Mouse (Mus musculus) ovary, adult 10 weeks (tissue): ENCODE results near the gene 4931428F04Rik. TPM values are rescaled to one million over a fixed set of nuclear protein-coding genes. Genes with fewer than 3 reads are reported as not detected.

Source experiments
- polyA plus RNA-seq: library from polyadenylated mRNA; stranded (reverse); fragments of 350-450 nt; fragmentation: Illumina TruSeq; extraction: RNeasy Lipid Tissue Mini Kit (QIAGEN cat#74804); gene quantifications from one replicate; pipeline ENCODE4 v1.2.3, GENCODE M21; 2014

4931428F04Rik gene
- polyA plus RNA-seq = 1.3 TPM

DNA sequence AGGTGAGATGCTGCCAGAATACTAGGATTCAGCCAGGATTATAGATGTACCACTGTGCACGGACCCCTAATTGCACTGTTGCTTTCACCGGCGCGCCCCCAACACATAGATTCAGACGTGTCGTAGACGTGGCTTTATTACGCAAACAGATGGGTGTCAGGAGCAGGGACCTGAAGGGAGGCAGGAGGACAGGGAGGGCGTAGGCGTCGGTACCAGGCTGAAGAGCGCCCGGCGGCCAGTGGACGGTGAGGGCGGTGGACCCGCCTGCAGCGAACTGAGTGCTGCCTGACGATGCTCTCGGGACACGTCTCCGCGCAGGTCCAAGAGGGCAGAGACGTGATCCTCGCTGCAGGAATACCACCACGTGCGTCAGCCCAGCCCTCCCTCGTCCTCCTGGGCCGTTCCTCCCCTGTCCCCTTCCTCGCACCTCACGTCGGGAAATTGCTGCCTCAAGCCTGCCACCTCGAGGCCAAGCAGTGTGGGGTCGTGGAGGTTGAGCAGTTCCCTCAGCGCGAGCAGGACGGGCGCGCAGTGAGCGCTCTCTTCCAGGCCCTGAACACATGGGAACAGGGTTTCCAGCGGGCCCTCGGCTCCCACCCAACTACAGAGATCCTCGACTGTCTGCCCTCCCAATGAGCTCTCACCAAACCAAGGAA is at the start of gene 4931428F04Rik:
4931428F04Rik (minus strand) TSS at position 60 of the 656 bp plus-strand sequence.

GRCm38 (mm10) chr8:105326141-105326672 is 36.5 kb upstream of the 4931428F04Rik start, which contains the start of the genes Lrrc29 and Tmem208:
TSS of gene Lrrc29 (minus strand) at chr8:105326278.
TSS of gene Tmem208 (plus strand) at chr8:105326354.

GRCm38 (mm10) chr8:105305211-105306145 is 15.8 kb upstream of the 4931428F04Rik start, which contains the start of gene Elmo3:
TSS of gene Elmo3 (plus strand) at chr8:105305601.

GRCm38 (mm10) chr8:105297511-105298192 is 8.0 kb upstream of the 4931428F04Rik start, which contains the start of gene E2f4:
TSS of gene E2f4 (plus strand) at chr8:105297663.

DNA sequence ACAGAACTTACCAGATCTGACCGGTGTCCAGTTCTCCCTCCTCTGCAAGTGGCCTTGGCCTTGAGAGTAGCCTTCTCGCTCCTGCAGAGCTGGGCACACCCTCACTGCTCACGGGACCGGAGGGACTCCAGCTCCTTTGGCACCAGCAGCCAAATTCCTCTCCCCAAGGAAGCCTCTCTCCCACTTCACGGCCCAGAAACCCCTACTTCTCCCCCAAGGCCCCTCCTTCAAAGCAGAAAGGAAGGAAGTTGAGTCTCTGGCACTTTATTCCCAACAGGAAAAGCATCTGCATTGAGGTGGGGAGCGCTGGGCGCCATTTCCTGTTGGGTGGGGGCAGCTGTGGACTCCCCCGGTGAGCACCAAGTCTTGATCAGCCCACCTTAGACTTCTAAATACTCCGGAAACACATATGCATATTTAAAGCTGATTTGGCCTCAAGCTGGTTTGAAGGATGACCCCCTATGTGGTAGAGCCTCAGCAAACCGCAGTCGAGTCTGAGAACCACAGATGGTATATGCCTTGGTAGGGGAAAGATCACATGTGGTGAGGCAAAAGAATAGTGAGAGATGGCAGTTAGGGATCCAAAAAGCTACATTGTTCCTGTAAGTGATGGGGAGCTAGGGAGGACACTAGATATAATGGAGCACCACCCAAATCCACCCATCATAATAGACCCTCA is 6.4 kb upstream of the 4931428F04Rik start, which contains the start of gene Exoc3l:
Exoc3l (minus strand) TSS at position 207 of the 679 bp plus-strand sequence.

GRCm38 (mm10) chr8:105275840-105276239 is 13.8 kb downstream of the 4931428F04Rik start, which contains the start of gene Nol3:
TSS of gene Nol3 (plus strand) at chr8:105276140.

GRCm38 (mm10) chr8:105269461-105269947 is 20.2 kb downstream of the 4931428F04Rik start, which contains the start of gene Hsf4:
TSS of gene Hsf4 (plus strand) at chr8:105269801.

DNA sequence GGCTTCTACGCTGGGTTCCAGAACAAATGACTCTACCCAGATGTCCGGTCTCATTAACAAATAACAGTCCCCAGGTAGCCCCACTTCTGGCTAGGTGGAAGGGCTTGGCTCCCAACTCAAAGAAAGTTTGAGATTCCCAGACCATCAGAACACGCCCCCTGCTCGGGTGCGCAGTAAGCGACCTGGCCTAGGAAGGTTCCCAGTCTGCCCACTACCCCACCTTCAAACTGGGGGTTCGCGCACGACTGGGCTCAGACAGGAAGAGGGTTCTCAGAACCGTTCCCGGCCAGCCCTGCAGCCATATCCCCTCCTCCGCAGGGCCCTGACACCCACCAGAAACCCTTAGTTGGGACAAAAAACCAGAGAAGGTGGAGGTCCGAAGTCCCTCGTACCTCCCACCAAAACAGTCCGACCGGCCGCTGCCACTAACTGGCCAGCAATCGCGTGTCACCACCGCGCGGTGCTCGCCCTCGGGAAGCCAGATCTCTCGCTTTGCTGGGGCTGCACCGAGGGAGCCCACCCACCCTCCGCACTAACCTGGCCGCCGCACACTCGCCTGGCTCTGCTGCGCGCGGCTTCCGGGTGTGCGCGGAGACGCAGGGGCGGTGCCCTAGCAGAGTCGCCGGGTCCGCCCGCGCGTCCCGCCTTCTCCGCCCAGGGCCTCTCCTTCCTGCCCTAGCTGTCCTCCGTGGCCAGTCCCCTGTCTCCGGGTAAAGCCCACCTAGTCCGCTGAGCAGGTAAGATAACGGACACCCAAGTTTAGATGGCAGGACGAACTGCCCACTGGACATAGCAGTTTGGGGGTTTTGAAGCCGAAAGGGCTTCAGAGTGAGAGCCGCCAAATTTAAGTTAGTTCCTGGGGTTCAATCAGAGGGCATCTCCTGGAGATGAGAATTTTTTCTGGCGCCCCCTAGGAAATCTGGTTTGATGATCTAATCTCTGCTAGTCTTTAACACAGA is 25.4 kb downstream of the 4931428F04Rik start, which contains the start of the genes Tradd and Fbxl8:
Tradd (minus strand) TSS at position 586 of the 959 bp plus-strand sequence.
Fbxl8 (plus strand) TSS at position 625 of the 959 bp plus-strand sequence.

GRCm38 (mm10) chr8:105254966-105255350 is 34.7 kb downstream of the 4931428F04Rik start, which contains the start of gene B3gnt9:
TSS of gene B3gnt9 (minus strand) at chr8:105255153.

Other genes with a start within 250 kb of the 4931428F04Rik start
- not detected for gene Ces3a, start 241.3 kb downstream of the 4931428F04Rik start, polyA plus RNA-seq
- not detected for gene Ces3b, start 206.1 kb downstream of the 4931428F04Rik start, polyA plus RNA-seq
- not detected for gene Ces4a, start 158.1 kb downstream of the 4931428F04Rik start, polyA plus RNA-seq
- gene Cbfb, start 119.2 kb downstream of the 4931428F04Rik start, polyA plus RNA-seq = 456 TPM
- gene D230025D16Rik, start 64.7 kb downstream of the 4931428F04Rik start, polyA plus RNA-seq = 67.4 TPM
- gene B3gnt9, start 34.7 kb downstream of the 4931428F04Rik start, polyA plus RNA-seq = 5.4 TPM
- gene Tradd, start 25.3 kb downstream of the 4931428F04Rik start, polyA plus RNA-seq = 0.60 TPM
- not detected for gene Fbxl8, start 25.2 kb downstream of the 4931428F04Rik start, polyA plus RNA-seq
- gene Hsf4, start 20.1 kb downstream of the 4931428F04Rik start, polyA plus RNA-seq = not detected
- gene Nol3, start 13.7 kb downstream of the 4931428F04Rik start, polyA plus RNA-seq = not detected
- 0.40 TPM for gene Exoc3l, start 6.2 kb upstream of the 4931428F04Rik start, polyA plus RNA-seq
- 3.7 TPM for gene E2f4, start 7.8 kb upstream of the 4931428F04Rik start, polyA plus RNA-seq
- gene Elmo3, start 15.7 kb upstream of the 4931428F04Rik start, polyA plus RNA-seq = 0.63 TPM
- not detected for gene Lrrc29, start 36.4 kb upstream of the 4931428F04Rik start, polyA plus RNA-seq
- gene Tmem208, start 36.5 kb upstream of the 4931428F04Rik start, polyA plus RNA-seq = 3.2 TPM
- gene Fhod1, start 58.1 kb upstream of the 4931428F04Rik start, polyA plus RNA-seq = 0.26 TPM
- gene Slc9a5, start 59.0 kb upstream of the 4931428F04Rik start, polyA plus RNA-seq = not detected
- gene Plekhg4, start 83.4 kb upstream of the 4931428F04Rik start, polyA plus RNA-seq = 0.37 TPM
- not detected for gene Kctd19, start 123.6 kb upstream of the 4931428F04Rik start, polyA plus RNA-seq
- gene Lrrc36, start 123.7 kb upstream of the 4931428F04Rik start, polyA plus RNA-seq = 0.46 TPM
- not detected for gene Tppp3, start 181.7 kb upstream of the 4931428F04Rik start, polyA plus RNA-seq
- 2.0 TPM for gene Zdhhc1, start 207.0 kb upstream of the 4931428F04Rik start, polyA plus RNA-seq
- gene Hsd11b2, start 228.9 kb upstream of the 4931428F04Rik start, polyA plus RNA-seq = 7.0 TPM